Mouse (Mus musculus) fibroblast of lung, adult 2 months (primary cell): ENCODE data around the gene Gpr157.
"Not testable (repeated sequence)": the region's sequence is repeated elsewhere in the genome, so short reads cannot be mapped to it uniquely, and the experiment has no call there.

Experiments used
- DNase-seq: peaks from one replicate; pipeline ENCODE4 v3.0.0-alpha.2; 2011; ENCODE audit warnings: low read depth

The Gpr157 gene

GRCm38 (mm10) chr4:150087161-150087889, at the start of gene Gpr157:
TSS of gene Gpr157 (plus strand) at chr4:150087365.
- peak; percentile 90 for DNase-seq

DNA sequence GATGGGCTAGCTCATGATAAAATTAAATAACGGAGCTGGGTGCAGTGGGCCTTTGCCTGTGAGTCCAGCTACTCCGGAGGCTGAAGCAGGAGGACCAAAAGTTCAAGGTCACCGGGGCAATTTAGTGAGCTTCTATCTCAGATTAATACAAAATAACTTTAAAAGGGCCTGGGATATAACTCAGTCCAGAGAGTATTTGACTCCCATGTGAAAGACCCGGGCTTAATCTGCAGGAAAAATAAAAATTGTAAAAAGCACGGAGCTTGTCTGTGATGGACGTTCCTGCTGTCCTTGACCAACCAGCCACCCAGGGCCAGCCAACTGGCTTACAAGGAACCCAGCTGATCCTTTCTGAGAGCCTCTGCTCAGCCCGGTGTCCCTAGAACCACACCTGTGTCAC, 48.6 kb upstream of the Gpr157 start:
- DNase-seq = no peak

DNA sequence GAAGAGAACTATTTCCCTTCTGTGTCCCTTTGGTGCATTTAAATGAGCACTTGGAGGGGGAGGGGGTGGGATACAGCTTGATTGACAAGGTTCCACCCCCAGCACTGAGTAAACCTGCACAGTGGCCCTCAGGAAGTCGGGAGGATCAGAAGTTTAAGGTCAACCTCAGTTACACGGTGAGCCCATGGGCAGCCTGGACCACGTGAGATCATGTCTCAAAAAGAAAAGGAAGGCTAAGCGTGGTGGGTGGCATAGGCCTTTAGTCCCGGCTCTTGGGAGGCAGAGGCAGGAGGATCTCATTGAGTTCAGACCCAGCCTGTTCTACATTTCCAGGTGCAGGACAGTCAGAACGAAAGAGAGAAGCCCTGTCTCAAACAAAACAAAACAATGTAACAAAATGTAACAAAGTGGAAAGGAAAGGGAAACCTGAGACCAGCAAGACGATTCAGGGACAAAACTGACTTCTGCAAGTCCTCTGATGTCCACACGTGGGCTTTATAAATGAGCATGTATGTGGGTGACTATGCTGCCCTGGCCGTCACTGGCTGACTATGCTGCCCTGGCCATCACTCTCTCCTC, 47.1 kb upstream of the Gpr157 start:
- DNase-seq = no peak

DNA sequence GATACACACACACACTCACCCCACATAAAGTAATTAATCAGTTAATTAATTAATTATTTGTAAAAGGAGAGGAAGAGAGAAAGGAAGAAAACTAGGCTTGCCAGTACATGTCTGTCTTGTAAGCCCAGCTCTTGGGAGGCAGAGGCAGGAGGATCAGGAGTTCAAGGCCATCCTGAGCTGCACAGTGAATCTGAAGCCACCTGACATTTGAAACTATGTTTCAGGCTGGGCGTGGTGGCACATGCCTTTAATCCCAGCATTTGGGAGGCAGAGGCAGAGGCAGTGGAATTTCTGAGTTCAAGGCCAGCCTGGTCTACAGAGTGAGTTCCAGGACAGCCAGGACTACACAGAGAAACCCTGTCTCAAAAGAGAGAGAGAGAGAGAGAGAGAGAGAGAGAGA, 46.3 kb upstream of the Gpr157 start:
- not testable (repeated sequence) for DNase-seq

DNA sequence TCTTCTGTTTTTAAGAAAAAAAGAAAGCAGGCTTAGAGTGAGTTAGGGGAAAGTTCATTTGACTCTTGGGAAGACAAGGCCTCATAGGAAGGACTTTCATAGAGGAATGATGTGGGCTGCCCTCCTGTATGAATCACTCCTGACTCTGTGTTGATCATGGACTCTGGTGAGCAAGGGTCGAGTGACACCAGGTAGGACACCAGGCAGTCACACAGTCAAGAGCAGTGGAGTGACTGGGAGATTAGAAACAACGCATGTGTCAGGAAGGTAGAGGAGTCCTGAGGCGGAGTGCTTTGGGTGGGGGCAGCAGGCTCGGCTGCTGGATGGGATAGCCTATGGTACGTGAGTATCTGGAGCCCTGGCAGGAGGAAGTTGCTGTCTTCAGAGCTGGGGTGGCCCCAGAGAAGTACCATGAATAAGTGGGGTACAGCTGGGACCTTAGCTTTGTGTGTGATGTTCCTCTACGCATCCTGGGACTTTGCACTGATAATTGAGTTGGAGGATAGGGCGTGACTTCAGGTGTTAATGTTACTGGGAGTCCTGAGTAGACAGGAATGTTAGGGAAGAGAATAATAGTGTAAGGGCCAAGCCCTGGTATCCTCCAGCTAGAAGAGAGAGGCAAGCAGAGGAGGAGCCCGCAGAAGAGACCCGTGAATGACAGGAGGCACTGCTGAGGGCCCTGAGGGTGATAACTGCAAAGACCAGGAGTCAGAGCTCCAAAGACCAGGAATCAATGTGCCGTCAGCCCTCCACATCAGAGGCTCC, 45.6 kb upstream of the Gpr157 start:
- DNase-seq = no peak

DNA sequence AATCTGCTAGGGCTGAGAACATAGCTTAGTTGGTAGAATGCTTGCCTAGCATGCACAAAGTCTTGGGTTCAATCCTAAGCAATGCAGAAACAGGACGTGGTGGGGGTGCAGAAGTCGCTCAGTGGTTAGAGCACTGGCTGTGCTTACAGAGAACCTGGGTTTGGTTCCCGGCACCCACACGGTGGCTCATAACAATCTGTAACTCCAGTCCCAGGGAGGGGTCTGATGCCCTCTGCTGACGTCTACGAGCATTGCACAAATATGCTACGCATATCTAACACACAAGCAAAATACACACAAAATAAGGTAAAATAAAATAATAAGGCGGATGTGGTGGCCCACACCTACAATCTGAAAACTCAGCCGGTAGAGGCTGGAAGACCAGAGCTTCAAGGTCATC, 43.6 kb upstream of the Gpr157 start:
- no peak for DNase-seq

GRCm38 (mm10) chr4:150048038-150048437, 39.1 kb upstream of the Gpr157 start:
- peak; percentile 58 for DNase-seq

DNA sequence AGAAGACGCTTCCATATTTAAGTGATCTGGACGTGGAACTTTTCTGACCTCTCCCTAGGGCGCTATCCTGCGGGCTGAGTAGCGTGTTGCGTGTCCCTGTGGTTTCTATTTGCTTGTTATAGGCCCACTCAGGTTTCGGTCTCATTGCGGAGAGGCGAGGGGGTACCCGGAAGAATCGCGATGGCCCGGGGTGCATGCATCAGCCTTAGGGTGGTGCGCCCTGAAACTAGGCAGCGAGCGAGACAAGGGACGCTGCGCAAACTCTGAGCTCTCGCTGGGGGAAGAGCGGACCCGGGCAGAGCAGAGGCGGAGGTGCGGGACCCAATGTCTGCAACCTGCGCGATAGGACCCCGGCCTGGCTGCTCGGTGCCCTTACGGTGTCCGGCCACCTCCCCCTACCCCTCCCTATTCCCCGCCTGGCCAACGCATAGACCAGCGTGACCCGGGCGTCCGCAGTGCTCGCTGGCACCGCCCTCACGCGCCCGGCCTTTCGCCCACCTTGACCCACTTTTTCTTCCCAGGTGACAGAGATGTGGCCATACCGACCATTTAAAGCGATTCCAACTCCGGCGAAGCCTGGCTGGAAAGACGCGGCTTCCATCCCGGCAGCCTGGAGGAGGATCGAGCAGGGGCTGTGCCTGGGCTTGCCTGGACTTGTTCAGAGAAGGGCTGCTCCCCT, 38.5 kb upstream of the Gpr157 start:
- DNase-seq = no peak

- no peak for DNase-seq
Measured at GRCm38 (mm10) chr4:150049157-150049513, 38.0 kb upstream of the Gpr157 start.

DNA sequence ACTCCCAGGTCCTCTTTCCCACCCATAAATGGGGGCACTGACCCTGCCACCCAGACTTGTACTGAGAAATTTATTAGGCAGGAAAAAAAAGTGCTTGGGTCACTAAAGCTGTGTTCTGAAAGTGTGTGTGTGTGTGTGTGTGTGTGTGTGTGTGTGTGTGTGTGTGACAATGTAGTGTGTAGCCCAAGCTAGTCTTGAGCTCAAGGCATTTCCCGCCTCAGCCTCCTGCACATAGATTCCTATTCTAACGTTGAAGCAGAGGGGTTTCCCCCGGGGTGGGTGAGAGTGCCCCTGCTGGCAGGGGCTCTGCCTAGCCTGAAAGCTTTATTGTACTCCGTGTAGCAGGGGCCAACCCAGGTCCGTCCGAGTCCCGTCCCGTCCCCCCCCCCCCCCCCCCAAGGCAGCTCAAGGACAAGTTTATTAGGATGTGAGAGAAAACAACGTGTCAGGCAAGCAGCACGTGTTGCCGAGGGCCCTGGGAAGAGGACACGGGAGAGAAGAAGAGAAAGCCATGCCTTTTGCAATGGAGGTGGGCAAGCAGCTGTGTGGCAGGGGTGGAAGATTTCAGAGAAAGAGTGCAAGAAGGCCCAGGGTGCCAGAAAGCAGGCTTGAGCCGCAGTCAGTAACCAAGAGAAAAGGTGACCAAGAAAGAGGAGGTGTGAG, 37.5 kb upstream of the Gpr157 start:
- no peak for DNase-seq

DNA sequence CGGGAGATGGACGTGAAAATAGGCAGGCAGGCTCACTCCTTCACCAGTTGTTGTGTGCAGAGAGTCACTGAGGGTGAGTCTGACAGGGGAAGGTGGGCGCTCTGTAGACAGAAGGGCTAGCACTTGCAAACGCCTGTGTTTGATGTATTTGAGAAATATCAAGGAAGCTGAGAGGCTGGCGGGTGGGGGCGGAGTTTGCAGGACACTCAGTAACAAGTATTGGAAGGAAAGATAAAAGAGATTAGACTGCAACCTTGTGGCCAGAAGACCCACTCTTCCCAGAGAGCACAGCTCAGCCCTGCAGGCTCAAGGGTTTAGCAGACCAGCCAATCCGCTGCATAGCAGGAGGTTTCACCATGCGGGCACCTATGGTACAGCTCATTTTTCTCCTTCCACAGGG, 35.7 kb upstream of the Gpr157 start:
- DNase-seq = no peak

DNA sequence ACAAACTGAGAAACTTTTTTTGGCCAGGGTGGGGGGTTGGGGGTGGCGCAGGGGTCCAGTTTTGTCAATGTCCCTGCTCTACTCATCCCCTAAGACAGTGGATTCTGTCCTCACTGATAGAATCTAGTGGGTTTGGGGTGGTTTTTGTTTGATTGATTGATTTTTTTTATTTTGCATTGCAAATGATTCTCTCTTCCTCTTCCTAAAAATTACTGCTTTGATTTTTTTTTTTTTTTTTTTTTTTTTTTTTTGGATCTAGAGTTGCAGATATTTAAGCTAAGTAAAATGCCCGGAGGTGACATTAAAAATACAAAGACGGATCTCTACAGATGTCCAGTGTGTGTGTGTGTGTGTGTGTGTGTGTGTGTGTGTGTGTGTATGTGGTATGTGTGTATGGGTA, 34.8 kb upstream of the Gpr157 start:
- DNase-seq = no peak

DNA sequence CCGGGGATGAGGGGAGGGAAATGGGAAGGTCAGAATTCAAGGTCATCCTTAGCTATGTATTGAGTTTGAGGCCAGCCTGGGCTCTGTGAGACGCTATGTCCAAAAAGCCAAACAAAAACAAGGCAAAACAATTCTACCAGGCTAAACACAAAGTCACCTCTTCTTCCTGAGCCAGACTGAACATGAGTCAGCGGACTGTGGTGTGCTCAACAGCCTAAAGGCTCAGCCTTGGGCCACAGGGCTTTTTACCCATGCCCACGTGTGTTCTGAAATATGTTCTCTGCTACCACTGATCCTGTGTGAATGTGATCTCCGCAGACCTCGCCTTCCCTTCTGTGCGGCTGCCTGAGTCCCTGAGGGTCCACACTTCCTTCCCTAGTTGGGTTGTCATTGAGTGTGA, 31.0 kb upstream of the Gpr157 start:
- DNase-seq = no peak

GRCm38 (mm10) chr4:150057722-150058121, 29.4 kb upstream of the Gpr157 start:
- DNase-seq = no peak

DNA sequence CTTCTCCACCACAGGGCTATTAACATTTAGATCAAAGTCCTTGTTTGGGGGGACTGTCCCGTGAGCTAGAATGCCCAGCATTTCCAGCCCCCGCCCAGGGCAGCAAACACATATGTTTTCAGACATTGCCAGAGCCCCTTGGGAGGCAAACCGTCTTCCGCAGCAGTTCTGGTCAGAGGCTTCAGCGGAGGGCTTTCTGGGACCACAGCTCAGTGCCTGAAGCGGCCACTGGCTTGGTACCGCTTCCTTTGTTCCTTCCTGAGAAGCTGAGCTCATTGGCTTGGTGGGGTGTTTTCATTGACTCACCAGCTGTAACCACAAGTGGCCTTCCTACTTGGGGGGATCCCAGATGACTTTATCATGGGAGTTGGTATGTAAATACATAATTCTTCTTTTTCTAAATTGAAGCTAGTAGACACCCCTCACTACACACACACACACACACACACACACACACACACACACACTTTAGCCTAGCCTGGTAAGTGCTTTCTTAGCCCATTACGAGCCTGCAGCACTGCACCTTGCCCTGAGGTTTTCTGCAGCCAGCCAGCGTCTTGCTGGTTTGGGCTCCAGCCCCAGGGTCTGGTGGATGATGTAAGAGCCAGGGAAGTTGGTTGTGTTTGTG, 27.2 kb upstream of the Gpr157 start:
- DNase-seq = peak; percentile 85

DNA sequence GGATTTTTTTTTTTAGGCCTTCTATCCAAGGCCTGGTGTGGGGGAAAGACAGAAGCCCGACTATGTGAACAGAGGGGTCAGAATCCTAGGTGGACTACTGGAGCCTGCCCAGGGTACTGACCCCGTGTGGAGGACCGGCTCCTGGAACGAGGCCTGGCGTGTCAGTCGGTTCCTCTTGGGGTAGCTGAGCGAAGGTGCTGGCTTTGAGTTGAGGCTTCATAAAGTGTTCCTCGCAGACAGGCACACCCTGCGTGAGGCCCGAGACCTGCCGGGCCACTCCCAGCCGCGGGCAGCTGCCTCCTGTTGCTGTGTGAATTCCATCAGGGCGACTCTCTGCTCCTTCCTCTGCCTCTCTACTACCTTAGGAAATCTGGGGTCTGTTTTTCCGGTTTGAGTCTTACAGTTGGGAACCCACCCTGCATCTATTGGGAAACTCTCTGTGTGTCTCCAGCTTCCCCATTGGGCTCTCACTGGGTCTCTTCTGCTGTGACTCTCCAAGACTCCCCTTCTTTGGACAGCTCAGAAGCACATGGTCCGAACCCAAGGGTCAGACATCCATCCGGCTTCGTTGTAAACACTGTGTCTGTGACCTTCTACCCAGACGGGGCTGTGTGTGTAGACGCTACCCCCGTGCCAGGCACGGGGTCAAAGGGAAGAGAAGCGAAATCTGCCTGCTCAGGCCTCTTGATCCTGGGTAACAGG, 26.5 kb upstream of the Gpr157 start:
- no peak for DNase-seq

DNA sequence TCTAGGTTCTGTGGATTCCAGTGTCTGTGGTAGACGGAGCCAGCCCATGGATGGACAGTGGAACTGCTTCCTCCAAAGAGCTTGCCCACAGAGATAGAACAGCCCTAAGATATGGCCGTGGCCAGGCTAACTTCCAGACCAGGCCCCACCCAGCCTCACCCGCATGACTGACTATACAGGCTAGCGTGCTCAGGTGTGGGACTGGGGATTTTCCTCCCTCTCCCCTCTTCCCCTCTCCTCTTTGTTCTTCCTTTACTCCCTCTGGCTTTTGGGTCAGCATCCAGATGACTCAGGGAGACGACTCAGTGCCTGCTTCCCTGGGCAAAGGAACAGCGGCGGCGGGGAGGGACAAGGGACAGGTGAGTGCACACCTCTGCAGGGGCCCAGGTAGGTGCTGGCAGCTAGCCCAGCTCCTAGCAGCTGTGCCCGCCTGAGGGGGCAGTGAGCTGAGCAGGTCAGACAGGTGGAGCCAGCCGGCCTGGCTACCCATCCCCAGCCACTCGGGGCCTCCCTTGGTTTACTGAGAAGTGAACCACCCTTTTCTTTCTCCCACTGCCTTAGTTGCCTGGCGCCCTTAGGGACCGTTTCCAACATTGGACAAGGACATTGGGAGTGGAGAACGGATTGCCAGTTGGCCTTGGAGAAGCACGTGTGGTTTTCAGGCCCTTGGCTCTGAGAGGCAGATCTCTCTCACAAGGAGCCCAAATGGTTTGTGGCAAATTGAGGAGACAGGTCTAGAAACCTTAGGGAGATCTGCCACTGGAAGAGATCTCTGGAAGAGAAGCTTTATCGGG, 25.5 kb upstream of the Gpr157 start:
- no peak for DNase-seq

DNA sequence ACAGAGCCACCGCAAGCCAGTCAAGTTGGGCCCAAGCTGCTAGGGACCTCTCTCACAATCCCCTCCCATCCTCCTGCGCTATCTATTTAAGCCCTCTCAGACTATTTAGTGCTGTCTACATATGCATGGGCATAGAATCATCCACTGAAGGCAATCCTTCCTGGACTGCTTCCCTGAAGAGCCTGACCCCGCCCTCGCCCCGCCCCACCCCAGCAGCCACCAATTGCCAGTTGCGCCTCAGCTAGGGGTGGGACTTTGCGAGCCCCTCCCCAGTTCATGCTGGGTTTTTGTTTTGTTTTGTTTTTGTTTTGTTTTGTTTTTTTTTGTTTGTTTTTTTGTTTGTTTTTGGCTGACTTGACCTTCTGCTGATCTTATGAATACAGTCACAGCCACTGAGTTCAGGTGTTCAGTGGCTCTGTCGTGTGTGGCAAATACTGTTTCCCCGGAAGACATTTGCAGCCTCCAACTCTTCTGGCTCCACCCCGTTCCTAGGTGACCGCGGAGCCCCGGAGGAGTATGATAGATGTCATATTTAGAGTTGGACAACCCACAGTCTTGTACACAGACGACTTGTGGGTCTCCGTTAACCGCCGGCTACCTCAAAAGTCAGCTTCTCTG, 20.4 kb upstream of the Gpr157 start:
- DNase-seq = no peak

DNA sequence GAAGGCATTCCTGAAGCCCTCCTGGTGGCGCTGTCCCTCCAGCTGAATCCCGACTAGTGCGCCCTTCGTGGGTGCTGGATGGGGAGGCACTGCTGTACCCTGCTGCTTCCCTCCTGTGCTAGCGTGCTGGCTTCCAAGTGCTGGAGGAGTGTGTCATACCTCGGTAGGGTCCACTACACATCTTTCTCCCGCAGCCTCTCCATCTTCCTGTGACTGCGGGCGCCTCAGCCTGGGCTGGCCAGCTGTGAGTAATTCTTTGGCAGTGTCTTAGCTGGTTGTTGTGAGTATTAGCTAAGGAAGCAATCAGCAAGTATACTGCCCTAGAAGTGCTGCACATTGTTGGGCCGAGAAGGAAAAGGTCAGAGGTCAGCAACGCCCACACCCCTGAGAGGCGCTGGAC, 18.9 kb upstream of the Gpr157 start:
- DNase-seq = no peak

GRCm38 (mm10) chr4:150070136-150070535, 17.0 kb upstream of the Gpr157 start:
- peak; percentile 64 for DNase-seq
